Mouse (Mus musculus) mammary gland, adult 2 months (tissue): ENCODE measurements around the gene Ttc34. TPM values are rescaled to one million over a fixed set of nuclear protein-coding genes. Genes with fewer than 3 reads are reported as not detected.

Experiments
- polyA plus RNA-seq: library from polyadenylated mRNA; depleted of rRNA; stranded (reverse); fragments of >200 nt; gene quantifications from 2 replicates; pipeline ENCODE4 v1.2.3, GENCODE M21; 2012; ENCODE audit warnings: low replicate concordance; rRNA removed

Gene Ttc34
- polyA plus RNA-seq, result 0.10 and 0.19 TPM in 2 replicates

GRCm38 (mm10) chr4:154837170-154837569, at the start of gene Ttc34:
Gene Ttc34, plus strand, starts transcription at chr4:154837459.

DNA sequence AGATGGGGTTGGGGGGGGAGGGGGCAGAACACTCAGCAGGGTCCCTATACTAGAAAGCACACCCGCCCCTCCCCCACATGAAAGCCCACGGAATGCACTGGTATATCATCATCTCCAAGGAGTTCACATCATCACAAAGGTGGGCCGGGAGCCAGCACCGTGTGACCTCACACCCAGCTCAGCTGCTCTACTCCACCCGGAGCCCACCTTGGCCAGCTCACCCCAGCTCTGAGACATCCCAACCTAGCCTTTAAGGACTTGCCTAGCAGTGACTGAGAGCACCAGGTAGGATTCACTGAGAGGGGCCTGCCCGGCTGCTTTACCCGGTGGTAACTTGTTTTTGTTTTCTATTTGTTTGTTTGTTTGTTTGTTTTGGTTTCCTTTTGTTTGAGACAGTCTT, 32.2 kb downstream of the Ttc34 start, which contains the start of gene Mmel1:
Mmel1 (plus strand) TSS at position 146 of the 400 bp plus-strand sequence.

DNA sequence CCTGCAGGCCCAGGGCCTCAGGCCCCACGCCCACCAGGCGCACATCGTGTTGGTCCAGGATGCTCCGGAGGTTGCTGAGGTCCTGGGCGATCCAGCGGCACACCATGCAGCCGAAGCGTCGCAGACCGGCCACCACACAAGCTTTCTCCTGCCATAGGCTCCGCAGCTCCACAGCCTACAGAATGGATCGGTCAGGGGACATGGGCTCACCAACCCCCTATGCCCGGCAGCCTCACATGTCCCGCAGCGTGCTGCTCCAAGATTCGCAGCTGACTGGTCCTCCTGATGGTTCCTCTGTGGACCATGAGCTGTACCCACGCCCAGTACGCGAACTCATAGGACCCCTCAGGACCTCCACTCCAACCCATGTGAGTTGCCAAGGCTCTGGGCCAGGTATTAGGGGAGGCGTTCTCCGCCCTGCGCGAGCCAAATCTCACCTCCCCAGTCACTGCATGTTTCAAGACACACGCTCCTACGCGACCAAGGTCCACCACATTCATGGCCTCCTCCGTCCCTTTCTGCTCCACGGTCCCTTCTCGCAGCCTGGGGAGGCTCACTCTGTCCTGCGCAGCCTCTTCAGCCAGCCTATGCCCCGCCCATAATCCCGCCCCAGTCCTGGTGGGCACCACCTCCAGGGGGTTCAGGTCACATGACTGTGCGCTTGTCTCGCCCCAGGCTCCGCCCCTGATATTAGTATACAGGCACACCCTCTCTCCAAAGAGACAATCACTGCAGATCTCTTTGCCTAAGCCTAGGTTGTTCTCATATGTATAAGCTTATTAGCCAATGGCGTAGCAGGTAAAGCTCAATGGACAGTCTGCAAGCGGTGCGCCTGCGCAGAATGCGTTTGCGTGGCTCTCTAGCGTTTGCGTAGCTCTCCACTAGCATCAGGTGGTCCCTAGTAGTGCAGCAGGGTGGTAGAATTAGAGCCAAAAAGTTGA, 61.5 kb downstream of the Ttc34 start, which contains the start of gene Fam213b:
Fam213b (minus strand) TSS at position 630 of the 941 bp plus-strand sequence.

Other genes starting within 250 kb of the Ttc34 start
- gene Prdm16, start 200.6 kb upstream of the Ttc34 start, polyA plus RNA-seq, result 6.4 and 7.5 TPM in 2 replicates
- gene Actrt2, start 169.6 kb upstream of the Ttc34 start, polyA plus RNA-seq, result not detected in 2 replicates
- 0.03 and 0.16 TPM in 2 replicates for gene Mmel1, start 32.1 kb downstream of the Ttc34 start, polyA plus RNA-seq
- gene Fam213b, start 61.7 kb downstream of the Ttc34 start, polyA plus RNA-seq, result 33.2 and 72.1 TPM in 2 replicates
- 89.7 and 96.2 TPM in 2 replicates for gene Tnfrsf14, start 91.1 kb downstream of the Ttc34 start, polyA plus RNA-seq
- gene Hes5, start 123.5 kb downstream of the Ttc34 start, polyA plus RNA-seq, result 0.39 and 3.2 TPM in 2 replicates
- 51.6 and 61.2 TPM in 2 replicates for gene Pank4, start 126.7 kb downstream of the Ttc34 start, polyA plus RNA-seq
- 29.6 and 42.7 TPM in 2 replicates for gene Plch2, start 219.3 kb downstream of the Ttc34 start, polyA plus RNA-seq
- 23.7 and 33.2 TPM in 2 replicates for gene Pex10, start 229.6 kb downstream of the Ttc34 start, polyA plus RNA-seq
- gene Rer1, start 248.9 kb downstream of the Ttc34 start, polyA plus RNA-seq, result 76.3 and 93.6 TPM in 2 replicates
- 7.3 and 8.8 TPM in 2 replicates for gene Morn1, start 249.1 kb downstream of the Ttc34 start, polyA plus RNA-seq